Mouse (Mus musculus) intestine, embryonic 15.5 days (tissue): Measurements from ENCODE around the gene Ccdc162. TPM values are rescaled to one million over a fixed set of nuclear protein-coding genes. Genes with fewer than 3 reads are reported as not detected.
A peak's percentile ranks its signal among the peaks of the same experiment; 100 is the strongest.
"Not testable (repeated sequence)": the region's sequence is repeated elsewhere in the genome, so short reads cannot be mapped to it uniquely, and the experiment has no call there.

Experiments
- ATAC-seq: fragments of 200-750 bp; cut with Nextera tagmentation; 2 replicates; pipeline ENCODE4 v1.8.0; 2017; ENCODE audit warnings: moderate TSS enrichment, moderate library complexity
- H3K27ac ChIP-seq: fragments of 300-500 bp; sonication (generic); 2 replicates; pipeline ENCODE4 v1.5.1; 2015; ENCODE audit warnings: mild to moderate bottlenecking, inconsistent platforms
- H3K27me3 ChIP-seq: fragments of 300-500 bp; sonication (generic); replicated peaks from 2 replicates; pipeline ENCODE4 v1.6.1; 2015; ENCODE audit warnings: inconsistent platforms
- H3K36me3 ChIP-seq: fragments of 300-500 bp; sonication (generic); 2 replicates; pipeline ENCODE4 v1.6.1; 2015; ENCODE audit warnings: inconsistent platforms
- H3K4me1 ChIP-seq: fragments of 300-500 bp; sonication (generic); replicated peaks from 2 replicates; pipeline ENCODE4 v1.6.1; 2015; ENCODE audit warnings: inconsistent platforms
- H3K4me2 ChIP-seq: fragments of 300-500 bp; sonication (generic); replicated peaks from 2 replicates; pipeline ENCODE4 v1.6.1; 2015; ENCODE audit warnings: mild to moderate bottlenecking, inconsistent platforms
- H3K4me3 ChIP-seq: fragments of 300-500 bp; sonication (generic); replicated peaks from 2 replicates; pipeline ENCODE4 v1.5.1; 2015; ENCODE audit warnings: inconsistent platforms
- H3K9ac ChIP-seq: fragments of 300-500 bp; sonication (generic); 2 replicates; pipeline ENCODE4 v1.6.1; 2015; ENCODE audit warnings: inconsistent platforms
- H3K9me3 ChIP-seq: fragments of 300-500 bp; sonication (generic); 2 replicates; pipeline ENCODE4 v1.6.1; 2016; ENCODE audit warnings: inconsistent platforms
- WGBS: fragments of 180-500 bp; shearing (Covaris S2); methylation state at CpG from one replicate; pipeline ENCODE4 v1.1.7; 2015; 5-methylcytosine and 5-hydroxymethylcytosine counted together
- polyA plus RNA-seq: library from polyadenylated mRNA; unstranded; fragments of >200 nt; fragmentation: Nextera tagmentation; extraction: Ambion mirVana; gene quantifications from 2 replicates; pipeline ENCODE4 v1.2.1, GENCODE M21; 2015

Ccdc162 gene
- polyA plus RNA-seq, 1 experiment from 2014 or later = 0.93 TPM

- H3K9me3 ChIP-seq, H3K4me2 ChIP-seq, H3K27ac ChIP-seq, ATAC-seq, H3K9ac ChIP-seq, H3K36me3 ChIP-seq, H3K4me1 ChIP-seq, H3K27me3 ChIP-seq, H3K4me3 ChIP-seq: not testable (repeated sequence)
- WGBS = 93% methylated on average over 6 of the region's 6 CpGs
These were observed 56.8 kb downstream of the Ccdc162 start for GRCm38 (mm10) chr10:41659671-41660070.

- not testable (repeated sequence) for H3K27ac ChIP-seq, H3K9me3 ChIP-seq, ATAC-seq, H3K4me3 ChIP-seq, H3K4me2 ChIP-seq, H3K36me3 ChIP-seq, H3K9ac ChIP-seq, H3K27me3 ChIP-seq, H3K4me1 ChIP-seq
These were observed 60.8 kb downstream of the Ccdc162 start for GRCm38 (mm10) chr10:41655684-41656083.

DNA sequence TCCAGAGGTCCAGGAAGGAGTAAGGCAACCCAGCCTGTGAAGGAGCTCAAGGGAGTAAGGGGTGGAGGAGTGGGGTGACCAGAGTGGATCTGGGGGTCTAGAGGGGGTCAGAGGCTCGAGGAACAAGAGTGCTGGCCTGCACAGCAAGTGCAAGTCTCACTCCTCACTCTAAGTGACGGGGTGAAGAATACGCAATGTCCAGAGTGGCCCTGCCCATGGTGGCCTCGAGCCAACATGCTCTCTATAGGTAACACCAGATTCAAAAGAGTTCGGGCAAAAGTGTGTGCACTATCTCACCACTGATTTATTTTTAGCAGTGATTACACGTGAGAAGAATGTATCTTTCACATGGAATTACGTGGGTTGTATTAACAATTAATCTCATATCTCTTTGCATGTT lies 63.4 kb downstream of the Ccdc162 start:
- Histone ChIP-seq H3K27ac (peak overlapping the region; percentile 48; the same call in 1 of the 2 replicates), H3K4me3 (no peak overlapping the region), H3K27me3 (no peaks in the 10 kb centered on the region), H3K4me2 (peak overlapping the region; percentile 33), H3K4me1 (peaks cover 10% of the 10 kb centered on the region; the same call in 1 of the 2 replicates), H3K9ac (no peak overlapping the region), H3K36me3 (no peaks in the 10 kb centered on the region), H3K9me3 (no peaks in the 10 kb centered on the region)
- peak; percentile 47; the same call in 1 of the 2 replicates for ATAC-seq
- 51% methylated on average over 7 of the region's 7 CpGs for WGBS

DNA sequence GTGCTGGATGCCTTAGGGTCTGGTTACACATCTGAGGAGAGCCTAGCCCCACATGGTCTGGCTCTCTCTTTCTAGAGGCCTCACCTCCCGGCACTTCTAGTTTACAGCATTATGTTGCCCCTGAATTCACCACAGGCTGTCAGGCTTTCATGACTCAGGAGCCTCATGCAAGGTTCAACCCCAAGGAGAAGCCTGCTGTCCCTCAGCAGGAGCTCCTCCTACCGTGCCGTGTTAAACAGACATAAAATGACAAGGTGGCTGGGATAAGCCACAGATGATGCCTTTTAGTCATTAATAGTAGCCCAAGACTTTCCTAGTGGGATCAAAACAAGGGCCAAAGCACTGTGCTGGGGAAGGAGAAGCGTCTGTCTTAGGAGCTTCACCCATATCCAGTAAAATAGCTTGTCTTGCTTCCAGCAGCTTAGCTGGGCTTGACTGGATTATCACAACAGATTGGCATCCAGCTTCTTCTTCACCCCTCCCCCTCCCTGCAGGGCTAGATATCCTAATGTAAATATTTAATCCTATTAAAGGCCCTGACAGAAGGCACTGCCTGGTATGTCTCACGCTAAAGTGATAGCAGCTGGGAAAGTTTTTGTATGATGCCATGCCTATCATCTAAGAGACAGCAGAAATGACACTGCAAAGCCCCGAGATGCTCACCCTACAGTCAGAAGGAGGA lies 64.2 kb downstream of the Ccdc162 start:
- no peaks in the 10 kb centered on the region for H3K9me3 ChIP-seq
- peak overlapping the region; percentile 48 for H3K27ac ChIP-seq
- no peaks in the 10 kb centered on the region for H3K27me3 ChIP-seq
- no peak overlapping the region for H3K9ac ChIP-seq
- H3K4me3 ChIP-seq = no peak overlapping the region
- WGBS = 20% methylated on average over 6 of the region's 6 CpGs
- no peaks in the 10 kb centered on the region for H3K36me3 ChIP-seq
- H3K4me1 ChIP-seq = peaks cover 10% of the 10 kb centered on the region; the same call in 1 of the 2 replicates
- ATAC-seq = peak; percentile 70
- H3K4me2 ChIP-seq = peak overlapping the region; percentile 33; the same call in 1 of the 2 replicates

DNA sequence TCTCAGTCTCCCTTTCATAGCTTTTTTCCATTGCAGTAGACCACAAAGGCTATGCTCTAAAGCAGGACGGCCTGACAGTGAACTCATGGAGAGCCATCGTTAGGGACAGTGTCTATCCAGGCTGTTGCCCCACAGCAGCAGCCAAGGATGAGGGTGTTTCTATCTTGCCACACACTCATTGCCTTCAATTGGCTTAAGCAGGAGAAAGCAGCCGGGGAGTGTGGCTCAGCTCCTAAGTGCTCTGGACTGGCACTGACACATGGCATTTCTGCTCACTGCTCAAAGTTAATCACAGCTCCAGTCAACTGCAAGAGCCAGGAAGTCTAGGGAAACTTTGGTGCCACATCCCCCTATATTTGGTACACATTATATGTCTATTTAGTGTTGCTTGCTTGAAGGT lies 64.9 kb downstream of the Ccdc162 start:
- H3K27ac ChIP-seq = no peak overlapping the region
- H3K27me3 ChIP-seq = no peaks in the 10 kb centered on the region
- H3K4me1 ChIP-seq = peaks cover 10% of the 10 kb centered on the region; the same call in 1 of the 2 replicates
- no peak overlapping the region for H3K9ac ChIP-seq
- no peaks in the 10 kb centered on the region for H3K9me3 ChIP-seq
- ATAC-seq = no peak
- WGBS = 92% methylated on average over 3 of the region's 3 CpGs
- H3K36me3 ChIP-seq = no peaks in the 10 kb centered on the region
- no peak overlapping the region for H3K4me3 ChIP-seq
- no peak overlapping the region for H3K4me2 ChIP-seq

- ATAC-seq = no peak
- Histone ChIP-seq H3K27ac (no peak overlapping the region), H3K4me3 (no peak overlapping the region), H3K4me1 (peaks cover 10% of the 10 kb centered on the region; the same call in 1 of the 2 replicates), H3K9ac (no peak overlapping the region), H3K4me2 (no peak overlapping the region), H3K9me3 (no peaks in the 10 kb centered on the region), H3K27me3 (no peaks in the 10 kb centered on the region), H3K36me3 (no peaks in the 10 kb centered on the region)
- 89% methylated on average over 3 of the region's 5 CpGs for WGBS
These were observed 67.2 kb downstream of the Ccdc162 start for GRCm38 (mm10) chr10:41649186-41649585.

DNA sequence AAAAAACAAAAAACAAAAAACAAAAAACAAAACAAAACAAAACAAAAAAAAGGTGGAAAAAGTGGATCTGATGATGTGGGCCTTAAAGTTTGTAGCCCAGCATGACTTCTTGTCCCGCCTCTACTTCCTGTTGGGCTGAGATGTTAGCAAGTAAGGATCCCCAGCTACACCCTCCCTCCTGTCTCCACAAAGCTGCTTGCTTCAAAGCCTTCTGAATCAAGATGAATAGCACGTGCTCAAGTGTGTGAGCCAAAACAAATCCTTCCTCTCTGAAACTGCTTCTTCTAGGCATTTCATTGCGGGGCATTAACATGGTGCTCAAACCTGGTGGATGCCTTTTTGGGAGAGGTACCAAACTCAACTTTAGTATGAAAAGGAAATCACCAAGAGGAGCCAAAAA lies 77.7 kb downstream of the Ccdc162 start:
- Histone ChIP-seq H3K36me3 (no peaks in the 10 kb centered on the region), H3K4me2 (no peak overlapping the region), H3K9ac (no peak overlapping the region), H3K9me3 (no peaks in the 10 kb centered on the region), H3K4me1 (0 out of 2 replicates have a peak, but pooled peaks cover 3% of the 10 kb centered on the region), H3K27ac (no peak overlapping the region), H3K27me3 (no peaks in the 10 kb centered on the region), H3K4me3 (no peak overlapping the region)
- WGBS = 71% methylated on average over 3 of the region's 3 CpGs
- no peak for ATAC-seq

DNA sequence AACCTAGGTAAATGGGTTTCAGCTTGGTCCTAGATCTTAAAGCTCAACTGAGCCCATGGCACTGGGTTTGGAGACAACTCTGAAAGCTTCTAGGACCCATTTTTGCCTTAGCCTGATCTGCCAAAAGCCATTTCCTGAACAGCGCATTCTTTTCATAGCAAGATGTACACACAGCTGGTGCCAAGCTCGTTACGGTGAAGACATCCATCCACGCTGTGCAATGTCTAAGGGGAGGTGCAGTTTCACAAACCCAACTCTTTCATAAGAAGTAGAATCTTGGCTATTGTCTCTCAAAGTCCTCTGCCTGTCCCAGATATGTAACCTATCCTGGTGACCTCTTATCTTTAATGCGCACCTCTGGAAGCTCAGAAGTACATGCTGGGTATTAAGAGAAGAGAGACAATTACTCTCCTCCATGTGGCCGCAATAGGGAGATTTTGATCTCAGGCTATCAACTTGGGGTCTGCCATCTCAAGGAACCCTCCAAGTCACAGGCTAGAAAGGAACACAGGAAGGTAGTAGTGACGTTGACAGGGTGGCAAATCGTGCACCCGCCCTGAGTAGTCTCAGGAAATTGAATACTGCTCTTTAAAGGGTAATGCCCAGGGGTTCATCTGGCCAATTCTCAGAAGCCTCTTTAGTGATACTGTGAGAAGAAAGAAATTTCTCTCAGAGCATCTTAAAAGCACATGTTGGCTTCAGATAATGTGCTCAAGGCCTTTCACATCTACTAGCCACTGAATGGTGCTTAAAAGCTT lies 81.0 kb downstream of the Ccdc162 start:
- no peaks in the 10 kb centered on the region for H3K27me3 ChIP-seq
- H3K4me1 ChIP-seq = 0 out of 2 replicates have a peak, but pooled peaks cover 3% of the 10 kb centered on the region
- no peak for ATAC-seq
- no peaks in the 10 kb centered on the region for H3K9me3 ChIP-seq
- H3K27ac ChIP-seq = no peak overlapping the region
- H3K4me3 ChIP-seq = no peak overlapping the region
- no peak overlapping the region for H3K4me2 ChIP-seq
- WGBS = 65% methylated on average over 9 of the region's 9 CpGs
- no peak overlapping the region for H3K9ac ChIP-seq
- no peaks in the 10 kb centered on the region for H3K36me3 ChIP-seq

GRCm38 (mm10) chr10:41633801-41634200 lies 82.6 kb downstream of the Ccdc162 start:
- no peak for ATAC-seq
- WGBS = 91% methylated on average over 11 of the region's 11 CpGs
- Histone ChIP-seq H3K36me3 (no peaks in the 10 kb centered on the region), H3K27ac (no peak overlapping the region), H3K4me2 (no peak overlapping the region), H3K27me3 (no peaks in the 10 kb centered on the region), H3K4me1 (0 out of 2 replicates have a peak, but pooled peaks cover 3% of the 10 kb centered on the region), H3K9ac (no peak overlapping the region), H3K9me3 (no peaks in the 10 kb centered on the region), H3K4me3 (no peak overlapping the region)

DNA sequence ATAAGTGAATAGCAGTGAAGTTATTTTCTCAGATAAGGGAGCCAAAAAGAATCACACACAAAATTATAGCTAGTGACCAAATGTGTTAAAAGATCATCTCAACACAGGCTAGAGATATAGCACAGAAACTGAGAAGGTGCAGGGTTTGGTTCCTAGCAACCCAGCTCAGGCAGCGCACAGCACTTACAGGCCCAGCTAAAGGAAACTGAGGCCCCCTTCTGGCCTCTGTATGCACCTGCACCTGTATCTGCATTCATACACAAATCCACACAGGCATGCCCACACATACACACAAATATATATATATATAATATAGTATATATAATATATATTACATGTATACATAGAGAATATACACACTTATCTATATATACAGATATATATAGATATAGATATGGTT lies 84.4 kb downstream of the Ccdc162 start:
- H3K9me3 ChIP-seq = no peaks in the 10 kb centered on the region
- no peak overlapping the region for H3K4me2 ChIP-seq
- 0 out of 2 replicates have a peak, but pooled peaks cover 3% of the 10 kb centered on the region for H3K4me1 ChIP-seq
- no peak overlapping the region for H3K9ac ChIP-seq
- no peak overlapping the region for H3K4me3 ChIP-seq
- no peak overlapping the region for H3K27ac ChIP-seq
- H3K36me3 ChIP-seq = no peaks in the 10 kb centered on the region
- WGBS = 97% methylated on average over 1 of the region's 1 CpGs
- no peaks in the 10 kb centered on the region for H3K27me3 ChIP-seq
- no peak for ATAC-seq

DNA sequence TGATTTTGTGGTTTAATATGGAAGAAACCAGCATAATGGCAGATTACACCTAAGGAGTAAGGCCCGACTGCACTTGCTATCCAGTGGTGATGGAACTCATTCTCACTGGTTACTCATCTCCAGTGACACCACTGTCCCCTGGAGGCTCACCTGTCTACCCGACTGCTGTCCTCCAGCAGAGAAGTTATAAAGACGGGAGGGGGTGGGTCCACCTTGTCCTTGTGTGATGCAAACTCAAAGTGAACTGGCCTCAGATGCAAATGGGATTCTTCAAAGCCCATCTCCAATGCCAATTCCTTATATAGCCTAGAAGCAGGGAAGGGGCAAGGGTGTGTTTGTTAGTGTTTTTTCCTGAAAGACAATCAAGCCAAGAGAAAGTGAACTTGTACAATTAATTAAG lies 89.4 kb downstream of the Ccdc162 start:
- Histone ChIP-seq H3K27me3 (no peaks in the 10 kb centered on the region), H3K36me3 (no peaks in the 10 kb centered on the region), H3K9ac (no peak overlapping the region), H3K9me3 (no peaks in the 10 kb centered on the region), H3K4me3 (no peak overlapping the region), H3K4me2 (no peak overlapping the region), H3K4me1 (no peaks in the 10 kb centered on the region), H3K27ac (no peak overlapping the region)
- no peak for ATAC-seq
- 85% methylated on average over 3 of the region's 3 CpGs for WGBS

GRCm38 (mm10) chr10:41619988-41620387 lies 96.4 kb downstream of the Ccdc162 start:
- H3K9ac ChIP-seq = no peak overlapping the region
- H3K27ac ChIP-seq = no peak overlapping the region
- H3K36me3 ChIP-seq = no peaks in the 10 kb centered on the region
- H3K9me3 ChIP-seq = no peaks in the 10 kb centered on the region
- H3K4me1 ChIP-seq = no peaks in the 10 kb centered on the region
- 90% methylated on average over 2 of the region's 2 CpGs for WGBS
- H3K4me3 ChIP-seq = no peak overlapping the region
- no peak for ATAC-seq
- no peaks in the 10 kb centered on the region for H3K27me3 ChIP-seq
- H3K4me2 ChIP-seq = no peak overlapping the region
